Mouse (Mus musculus): ENCODE measurements around the gene Olfr549. TPM values are rescaled to one million over a fixed set of nuclear protein-coding genes. Genes with fewer than 3 reads are reported as not detected.
A peak's percentile ranks its signal among the peaks of the same experiment; 100 is the strongest.

Olfr549 gene
- polyA plus RNA-seq (2016; fragmentation: Nextera tagmentation; extraction: Ambion mirVana): not detected in 2 replicates

DNA sequence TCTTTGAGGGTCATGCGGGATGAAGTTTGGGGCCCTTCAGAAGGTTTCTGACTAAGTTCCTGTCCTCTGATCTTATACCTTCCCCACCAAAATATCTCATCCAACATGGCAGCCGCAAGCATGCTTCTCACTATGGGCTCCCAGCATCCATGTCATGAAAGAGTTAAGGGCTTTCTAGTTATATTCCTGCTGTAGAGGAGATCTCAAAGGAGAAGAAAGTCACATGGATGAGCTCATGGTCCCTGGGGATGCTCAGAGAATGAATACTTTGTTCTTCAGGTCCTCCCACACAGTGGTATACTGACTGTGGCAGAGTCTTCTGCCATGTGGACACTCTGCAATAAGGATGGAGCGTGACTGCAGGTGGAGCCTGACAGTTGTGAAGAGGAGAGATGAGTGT, at the start of gene Olfr549:
Gene Olfr549 (plus strand): TSS at position 301 of the 400 bp plus-strand sequence.
- Histone ChIP-seq H3K27ac (replicated peaks) (no peak within 1 kb of the TSS), H3K9ac (replicated peaks) (no peak within 1 kb of the TSS), H3K4me2 (replicated peaks) (no peak within 1 kb of the TSS), H3K27me3 (0 out of 2 replicates have a peak, but pooled peaks cover 2% of the 10 kb centered on the region), H3K4me3 (no peak within 1 kb of the TSS), H3K36me3 (no peaks in the 10 kb centered on the region), H3K9me3 (no peaks in the 10 kb centered on the region), H3K4me1 (no peaks in the 10 kb centered on the region)
- no peak for ATAC-seq (ENCODE audit: low FRiP score, low read depth)
- WGBS: 91% methylated on average over 3 of the region's 3 CpGs

- no peaks in the 10 kb centered on the region for H3K36me3 ChIP-seq
- H3K9ac ChIP-seq (replicated peaks): no peak overlapping the region
- no peaks in the 10 kb centered on the region for H3K9me3 ChIP-seq
- WGBS: 79% methylated on average over 5 of the region's 5 CpGs
- no peak overlapping the region for H3K4me3 ChIP-seq
- H3K27me3 ChIP-seq: no peaks in the 10 kb centered on the region
- ATAC-seq (ENCODE audit: low FRiP score, low read depth): no peak
- H3K4me2 ChIP-seq (replicated peaks): no peak overlapping the region
- no peaks in the 10 kb centered on the region for H3K4me1 ChIP-seq
- H3K27ac ChIP-seq (replicated peaks): no peak overlapping the region
Measured at GRCm38 (mm10) chr7:102501986-102502385, 47.7 kb upstream of the Olfr549 start.

DNA sequence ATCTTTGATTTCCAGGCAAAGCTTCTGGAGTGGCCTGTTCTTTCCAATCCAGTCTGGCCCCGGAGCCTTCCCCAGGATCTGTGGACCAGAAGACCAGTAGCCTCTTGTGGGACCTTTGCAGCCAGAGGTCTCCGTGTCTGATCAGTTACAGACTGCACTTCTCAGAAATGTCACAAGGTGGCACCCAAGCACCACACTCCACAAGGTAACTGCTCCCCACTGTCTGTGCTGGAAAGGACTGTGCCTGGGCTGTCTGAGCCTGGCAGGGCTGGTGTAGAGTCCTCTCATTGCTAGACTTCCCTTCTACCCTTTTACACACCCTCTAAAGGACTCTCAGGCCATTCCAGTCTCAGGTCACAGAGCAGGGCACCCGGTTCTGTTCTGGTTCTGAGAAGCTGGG, 42.8 kb upstream of the Olfr549 start:
- WGBS: 51% methylated on average over 3 of the region's 3 CpGs
- H3K27ac ChIP-seq (replicated peaks): no peak overlapping the region

DNA sequence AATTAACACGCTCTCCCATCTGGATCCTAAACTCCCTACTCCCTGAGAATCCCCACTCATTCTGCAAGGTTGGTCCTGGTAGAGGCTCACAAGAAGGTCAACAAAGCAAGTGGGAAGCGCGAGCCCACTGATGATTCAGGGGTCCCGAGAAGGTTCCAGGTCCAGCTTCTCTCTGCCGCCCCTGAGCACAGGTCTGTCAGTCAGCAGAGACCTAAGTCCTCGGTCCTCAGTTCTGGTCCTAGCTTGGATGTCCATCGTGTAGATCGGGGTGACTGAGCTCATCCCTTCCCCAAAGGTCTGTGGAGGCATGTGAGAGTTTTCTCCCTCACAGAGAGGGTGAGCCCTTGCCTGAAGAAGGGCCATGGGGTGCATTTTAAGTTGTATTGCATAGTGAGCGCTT, 41.6 kb upstream of the Olfr549 start:
- Histone ChIP-seq H3K4me3 (no peak overlapping the region), H3K27me3 (peaks cover 14% of the 10 kb centered on the region), H3K4me1 (no peaks in the 10 kb centered on the region), H3K36me3 (no peaks in the 10 kb centered on the region), H3K9me3 (no peaks in the 10 kb centered on the region), H3K27ac (replicated peaks) (no peak overlapping the region), H3K9ac (replicated peaks) (no peak overlapping the region), H3K4me2 (replicated peaks) (no peak overlapping the region)
- WGBS: 89% methylated on average over 9 of the region's 9 CpGs
- no peak for ATAC-seq (ENCODE audit: low FRiP score, low read depth)

More for the DNA sequence above, 42.8 kb upstream of the Olfr549 start:
- H3K4me3 ChIP-seq: no peak overlapping the region
- H3K9me3 ChIP-seq: no peaks in the 10 kb centered on the region
- H3K27me3 ChIP-seq: peaks cover 8% of the 10 kb centered on the region
- no peaks in the 10 kb centered on the region for H3K4me1 ChIP-seq
- ATAC-seq (ENCODE audit: low FRiP score, low read depth): peak; percentile 80
- H3K9ac ChIP-seq (replicated peaks): no peak overlapping the region
- no peak overlapping the region for H3K4me2 ChIP-seq (replicated peaks)
- no peaks in the 10 kb centered on the region for H3K36me3 ChIP-seq

GRCm38 (mm10) chr7:102508666-102509065, 41.0 kb upstream of the Olfr549 start:
- 84% methylated on average over 6 of the region's 6 CpGs for WGBS
- no peak overlapping the region for H3K4me2 ChIP-seq (replicated peaks)
- ATAC-seq (ENCODE audit: low FRiP score, low read depth): no peak

DNA sequence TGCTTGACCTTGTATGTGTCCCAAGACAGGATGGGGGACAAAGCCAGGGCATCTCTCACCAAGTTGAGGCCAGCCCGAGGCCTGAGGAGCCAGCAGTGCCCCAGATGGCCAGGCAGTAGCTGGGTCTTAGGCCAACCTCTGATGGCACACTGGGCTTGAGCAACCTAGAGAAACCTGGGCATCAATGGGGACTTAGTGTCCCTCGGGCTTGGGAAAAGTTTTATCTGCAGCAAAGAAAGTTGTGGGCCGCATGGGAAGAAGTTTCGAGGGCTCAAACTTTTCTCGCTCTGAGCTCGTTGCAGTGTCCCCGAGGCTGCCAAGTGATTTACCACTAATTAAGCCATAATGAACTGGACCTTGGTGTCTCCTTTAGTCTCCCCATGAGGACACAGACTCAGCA, 39.9 kb upstream of the Olfr549 start:
- 75% methylated on average over 7 of the region's 7 CpGs for WGBS
- no peak for ATAC-seq (ENCODE audit: low FRiP score, low read depth)
- H3K27me3 ChIP-seq: peaks cover 25% of the 10 kb centered on the region

More at GRCm38 (mm10) chr7:102508666-102509065, 41.0 kb upstream of the Olfr549 start:
- no peaks in the 10 kb centered on the region for H3K36me3 ChIP-seq
- H3K27ac ChIP-seq (replicated peaks): no peak overlapping the region
- no peak overlapping the region for H3K4me3 ChIP-seq
- peaks cover 17% of the 10 kb centered on the region for H3K27me3 ChIP-seq
- H3K9me3 ChIP-seq: no peaks in the 10 kb centered on the region
- no peak overlapping the region for H3K9ac ChIP-seq (replicated peaks)
- 0 out of 2 replicates have a peak, but pooled peaks cover 3% of the 10 kb centered on the region for H3K4me1 ChIP-seq

GRCm38 (mm10) chr7:102511927-102512326, 37.7 kb upstream of the Olfr549 start:
- H3K36me3 ChIP-seq: no peaks in the 10 kb centered on the region
- no peak overlapping the region for H3K27ac ChIP-seq (replicated peaks)
- 0 out of 2 replicates have a peak, but pooled peaks cover 3% of the 10 kb centered on the region for H3K4me1 ChIP-seq
- ATAC-seq (ENCODE audit: low FRiP score, low read depth): no peak
- H3K4me2 ChIP-seq (replicated peaks): no peak overlapping the region
- no peaks in the 10 kb centered on the region for H3K9me3 ChIP-seq
- peaks cover 25% of the 10 kb centered on the region for H3K27me3 ChIP-seq
- H3K4me3 ChIP-seq: no peak overlapping the region
- no peak overlapping the region for H3K9ac ChIP-seq (replicated peaks)
- WGBS: 93% methylated on average over 10 of the region's 10 CpGs

More for the DNA sequence above, 39.9 kb upstream of the Olfr549 start:
- Histone ChIP-seq H3K4me1 (0 out of 2 replicates have a peak, but pooled peaks cover 3% of the 10 kb centered on the region), H3K36me3 (no peaks in the 10 kb centered on the region), H3K9ac (replicated peaks) (no peak overlapping the region), H3K4me3 (no peak overlapping the region), H3K9me3 (no peaks in the 10 kb centered on the region), H3K27ac (replicated peaks) (no peak overlapping the region), H3K4me2 (replicated peaks) (no peak overlapping the region)

- 0 out of 2 replicates have a peak, but pooled peaks cover 3% of the 10 kb centered on the region for H3K4me1 ChIP-seq
- peak overlapping the region; percentile 84 for H3K4me2 ChIP-seq (replicated peaks)
- H3K36me3 ChIP-seq: no peaks in the 10 kb centered on the region
- H3K27me3 ChIP-seq: peaks cover 25% of the 10 kb centered on the region
- peak; percentile 95 for ATAC-seq (ENCODE audit: low FRiP score, low read depth)
- H3K4me3 ChIP-seq: peak overlapping the region; percentile 53
- WGBS: under 1% methylated on average over 54 of the region's 54 CpGs
- peak overlapping the region; percentile 75 for H3K9ac ChIP-seq (replicated peaks)
- H3K27ac ChIP-seq (replicated peaks): no peak overlapping the region
- H3K9me3 ChIP-seq: no peaks in the 10 kb centered on the region
Measured at GRCm38 (mm10) chr7:102512814-102513435, 36.7 kb upstream of the Olfr549 start.

DNA sequence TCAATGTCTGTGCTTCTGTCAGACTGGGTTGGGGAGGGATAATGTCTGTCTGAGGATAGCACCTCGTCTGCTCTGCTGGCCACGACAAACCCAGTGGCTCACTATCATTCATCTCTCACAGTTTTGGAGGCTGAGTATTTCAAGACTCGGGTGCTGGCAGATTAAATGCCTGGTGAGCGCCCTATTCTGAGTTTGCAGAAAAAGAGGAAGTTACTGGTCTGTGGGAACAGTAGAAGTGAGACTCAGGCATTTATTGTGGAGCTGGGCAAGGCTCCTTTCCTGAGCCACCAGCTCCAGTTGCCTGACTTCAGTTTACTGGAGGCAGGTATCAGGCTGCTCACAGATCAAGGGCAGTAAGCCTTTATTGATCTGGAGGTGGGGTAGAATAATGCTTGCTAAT, 35.5 kb upstream of the Olfr549 start:
- no peak for ATAC-seq (ENCODE audit: low FRiP score, low read depth)
- 84% methylated on average over 4 of the region's 4 CpGs for WGBS
- Histone ChIP-seq H3K36me3 (no peaks in the 10 kb centered on the region), H3K27me3 (peaks cover 25% of the 10 kb centered on the region), H3K9me3 (no peaks in the 10 kb centered on the region), H3K27ac (replicated peaks) (no peak overlapping the region), H3K4me3 (no peak overlapping the region), H3K9ac (replicated peaks) (no peak overlapping the region), H3K4me1 (0 out of 2 replicates have a peak, but pooled peaks cover 3% of the 10 kb centered on the region), H3K4me2 (replicated peaks) (no peak overlapping the region)

- Histone ChIP-seq H3K4me1 (0 out of 2 replicates have a peak, but pooled peaks cover 3% of the 10 kb centered on the region), H3K27ac (replicated peaks) (no peak overlapping the region), H3K9ac (replicated peaks) (no peak overlapping the region), H3K36me3 (no peaks in the 10 kb centered on the region), H3K27me3 (peaks cover 21% of the 10 kb centered on the region), H3K4me3 (no peak overlapping the region), H3K9me3 (no peaks in the 10 kb centered on the region), H3K4me2 (replicated peaks) (no peak overlapping the region)
- no peak for ATAC-seq (ENCODE audit: low FRiP score, low read depth)
- WGBS: 83% methylated on average over 10 of the region's 10 CpGs
Measured at GRCm38 (mm10) chr7:102516261-102517050, 33.2 kb upstream of the Olfr549 start.

DNA sequence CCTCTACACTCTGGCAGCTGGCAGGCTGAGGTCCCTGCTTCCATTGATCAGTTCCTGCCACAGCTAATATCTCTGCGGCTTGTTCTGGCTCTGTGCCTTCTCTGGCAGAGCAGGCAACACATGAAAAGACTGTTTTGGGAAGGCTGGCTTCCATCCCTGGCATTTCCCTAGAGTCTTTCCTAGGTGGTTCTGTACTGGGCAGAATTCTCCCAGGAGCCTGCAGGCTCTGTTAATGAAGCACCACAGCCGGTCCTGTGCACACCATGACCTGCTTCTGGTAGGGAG, 32.7 kb upstream of the Olfr549 start:
- H3K27ac ChIP-seq (replicated peaks): no peak overlapping the region
- WGBS: 82% methylated on average over 2 of the region's 2 CpGs

DNA sequence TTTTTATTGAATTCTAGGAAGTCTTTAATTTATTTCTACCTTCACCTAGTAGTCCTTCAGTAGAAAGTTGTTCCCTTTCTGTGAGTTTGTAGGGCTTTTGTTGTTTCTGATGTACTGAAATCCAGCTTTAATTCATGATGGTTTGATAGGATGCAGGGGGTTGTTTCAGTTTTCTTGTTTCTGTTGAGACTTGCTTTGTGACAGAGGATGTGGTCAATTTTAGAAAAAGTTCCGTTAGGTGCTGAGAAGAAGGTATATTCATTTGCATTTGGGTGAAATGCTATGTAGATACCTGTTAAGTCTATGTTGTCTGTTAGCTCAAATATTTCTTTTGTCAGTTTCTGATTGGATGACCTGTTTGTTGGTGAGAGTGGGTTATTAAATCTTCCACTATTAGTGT, 20.6 kb upstream of the Olfr549 start:
- Histone ChIP-seq H3K36me3 (no peaks in the 10 kb centered on the region), H3K4me1 (no peaks in the 10 kb centered on the region), H3K27ac (replicated peaks) (no peak overlapping the region), H3K27me3 (no peaks in the 10 kb centered on the region), H3K4me3 (no peak overlapping the region), H3K9me3 (no peaks in the 10 kb centered on the region), H3K9ac (replicated peaks) (no peak overlapping the region), H3K4me2 (replicated peaks) (no peak overlapping the region)
- no peak for ATAC-seq (ENCODE audit: low FRiP score, low read depth)
- 89% methylated on average over 1 of the region's 1 CpGs for WGBS

More for the DNA sequence above, 32.7 kb upstream of the Olfr549 start:
- no peaks in the 10 kb centered on the region for H3K36me3 ChIP-seq
- H3K4me1 ChIP-seq: 0 out of 2 replicates have a peak, but pooled peaks cover 3% of the 10 kb centered on the region
- peaks cover 16% of the 10 kb centered on the region for H3K27me3 ChIP-seq
- H3K4me3 ChIP-seq: no peak overlapping the region
- no peak for ATAC-seq (ENCODE audit: low FRiP score, low read depth)
- no peak overlapping the region for H3K9ac ChIP-seq (replicated peaks)
- no peak overlapping the region for H3K4me2 ChIP-seq (replicated peaks)
- H3K9me3 ChIP-seq: no peaks in the 10 kb centered on the region
